Mouse (Mus musculus) MEL (cell line): Measurements from ENCODE around the gene Cdt1. TPM values are rescaled to one million over a fixed set of nuclear protein-coding genes. Genes with fewer than 3 reads are reported as not detected.

Source experiments
- DNase-seq: peaks from one replicate; pipeline ENCODE4 v3.0.0; 2011; ENCODE audit warnings: low read depth, low spot score
- H3K27ac ChIP-seq: 2 replicates; pipeline ENCODE4 v1.5.1; 2012; ENCODE audit warnings: low read depth, mild to moderate bottlenecking, control low read depth, low read length, moderate library complexity; ENCODE audit not compliant: control insufficient read depth
- H3K27me3 ChIP-seq, 2 experiments: fragments of 150-350 bp in 1 of 2; sonication (generic) in 1 of 2; 2 replicates each; pipeline ENCODE4 v1.6.1; 2012; ENCODE audit warnings: low read length in 2 of 2, mild to moderate bottlenecking in 2 of 2, improper control_type of control experiment in 1 of 2, moderate library complexity in 1 of 2; ENCODE audit not compliant: insufficient read depth in 2 of 2, control insufficient read depth in 1 of 2
- H3K36me3 ChIP-seq, 2 experiments: 2 replicates each; pipeline ENCODE4 v1.6.1; 2012 to 2014; ENCODE audit warnings: low read length in 2 of 2, improper control_type of control experiment in 1 of 2, inconsistent platforms in 1 of 2, mild to moderate bottlenecking in 1 of 2; ENCODE audit not compliant: insufficient read depth in 2 of 2, control insufficient read depth in 1 of 2
- H3K4me1 ChIP-seq, 2 experiments: fragments of 150-350 bp in 1 of 2; sonication (generic) in 1 of 2; 2 replicates each; pipeline ENCODE4 v1.6.1; 2012; ENCODE audit warnings: low read length in 2 of 2, improper control_type of control experiment in 1 of 2, mild to moderate bottlenecking in 1 of 2; ENCODE audit not compliant: insufficient read depth in 2 of 2, control insufficient read depth in 1 of 2
- H3K4me3 ChIP-seq, 2 experiments: fragments of 150-350 bp in 1 of 2; sonication (generic) in 1 of 2; 2 replicates each; pipeline ENCODE4 v1.5.1; 2012; ENCODE audit warnings: low read depth in 2 of 2, low read length in 2 of 2, mild to moderate bottlenecking in 2 of 2, moderate library complexity in 2 of 2, control low read depth in 1 of 2, improper control_type of control experiment in 1 of 2; ENCODE audit not compliant: control insufficient read depth in 1 of 2, insufficient read depth in 1 of 2
- H3K79me2 ChIP-seq: 2 replicates; pipeline ENCODE4 v1.6.1; 2012; ENCODE audit warnings: mild to moderate bottlenecking, low read length, moderate library complexity; ENCODE audit not compliant: control insufficient read depth, poor library complexity, insufficient read depth
- H3K9ac ChIP-seq: 2 replicates; pipeline ENCODE4 v1.6.1; 2012; ENCODE audit warnings: low read depth, mild to moderate bottlenecking, control low read depth, low read length, moderate library complexity; ENCODE audit not compliant: control insufficient read depth, poor library complexity, severe bottlenecking
- H3K9me3 ChIP-seq: fragments of 150-350 bp; sonication (generic); replicated peaks from 2 replicates; pipeline ENCODE4 v1.6.1; 2012; ENCODE audit warnings: mild to moderate bottlenecking, low read length, improper control_type of control experiment, moderate library complexity; ENCODE audit not compliant: insufficient read depth
- CHD1 ChIP-seq: IDR thresholded peaks from 2 replicates; pipeline ENCODE4 v1.6.1; 2012; ENCODE audit warnings: low read depth, mild to moderate bottlenecking, inconsistent platforms, low read length, improper control_type of control experiment
- CTCF ChIP-seq, 3 experiments: IDR thresholded peaks in 2 of 3; conservative IDR thresholded peaks in 1 of 3; 2 replicates each; pipeline ENCODE4 v1.5.1; 2011 to 2012; ENCODE audit warnings: low read length in 3 of 3, low read depth in 2 of 3, mild to moderate bottlenecking in 2 of 3, improper control_type of control experiment in 1 of 3, inconsistent platforms in 1 of 3, mixed read lengths in 1 of 3, moderate library complexity in 1 of 3; ENCODE audit not compliant: control insufficient read depth in 1 of 3, insufficient read depth in 1 of 3, poor library complexity in 1 of 3, severe bottlenecking in 1 of 3
- ELF1 ChIP-seq: IDR thresholded peaks from 2 replicates; pipeline ENCODE4 v1.6.1; 2014; ENCODE audit warnings: low read depth, mild to moderate bottlenecking, inconsistent platforms, low read length, improper control_type of control experiment, moderate library complexity
- EP300 ChIP-seq, 2 experiments: IDR thresholded peaks; 2 replicates each; pipeline ENCODE4 v1.6.1; 2011; ENCODE audit warnings: improper control_type of control experiment in 2 of 2, low read length in 2 of 2, low read depth in 1 of 2, mild to moderate bottlenecking in 1 of 2
- ETS1 ChIP-seq: IDR thresholded peaks from 2 replicates; pipeline ENCODE4 v1.6.1; 2012; ENCODE audit warnings: low read depth, mild to moderate bottlenecking, inconsistent platforms, low read length, improper control_type of control experiment, moderate library complexity
- GABPA ChIP-seq: IDR thresholded peaks from 2 replicates; pipeline ENCODE4 v1.6.1; 2012; ENCODE audit warnings: low read depth, mild to moderate bottlenecking, inconsistent platforms, low read length, improper control_type of control experiment, moderate library complexity
- GATA1 ChIP-seq: IDR thresholded peaks from 2 replicates; pipeline ENCODE4 v1.6.1; 2011; ENCODE audit warnings: low read depth, low read length, improper control_type of control experiment
- HCFC1 ChIP-seq: IDR thresholded peaks from 2 replicates; pipeline ENCODE4 v1.6.1; 2012; ENCODE audit warnings: low read depth, mild to moderate bottlenecking, inconsistent platforms, low read length, improper control_type of control experiment, moderate library complexity
- KAT2A ChIP-seq: conservative IDR thresholded peaks from 2 replicates; pipeline ENCODE4 v1.6.1; 2012; ENCODE audit warnings: low read depth, low read length, improper control_type of control experiment, inconsistent platforms
- MAFK ChIP-seq: IDR thresholded peaks from 2 replicates; pipeline ENCODE4 v1.6.1; 2011; ENCODE audit warnings: low read depth, mild to moderate bottlenecking, low read length, improper control_type of control experiment, borderline replicate concordance
- MAX ChIP-seq: IDR thresholded peaks from 2 replicates; pipeline ENCODE4 v1.6.1; 2011; ENCODE audit warnings: low read length, improper control_type of control experiment
- MAZ ChIP-seq: IDR thresholded peaks from 2 replicates; pipeline ENCODE4 v1.6.1; 2012; ENCODE audit warnings: low read depth, mild to moderate bottlenecking, inconsistent platforms, low read length, improper control_type of control experiment
- MXI1 ChIP-seq: IDR thresholded peaks from 2 replicates; pipeline ENCODE4 v1.6.1; 2011; ENCODE audit warnings: mild to moderate bottlenecking, low read depth, low read length, improper control_type of control experiment
- POLR2AphosphoS2 ChIP-seq: IDR thresholded peaks from 2 replicates; pipeline ENCODE4 v1.6.1; 2011; ENCODE audit warnings: low read length, improper control_type of control experiment
- POLR2AphosphoS5 ChIP-seq: IDR thresholded peaks from 2 replicates; pipeline ENCODE4 v1.6.1; 2012; ENCODE audit warnings: low read depth, borderline replicate concordance, mild to moderate bottlenecking, inconsistent platforms, low read length, moderate library complexity, mixed read lengths
- SIN3A ChIP-seq: IDR thresholded peaks from 2 replicates; pipeline ENCODE4 v1.6.1; 2012; ENCODE audit warnings: low read length, improper control_type of control experiment, inconsistent platforms
- TBP ChIP-seq: IDR thresholded peaks from 2 replicates; pipeline ENCODE4 v1.8.0; 2011; ENCODE audit warnings: low read depth, low read length, improper control_type of control experiment
- TCF12 ChIP-seq: IDR thresholded peaks from 2 replicates; pipeline ENCODE4 v1.6.1; 2014; ENCODE audit warnings: low read depth, mild to moderate bottlenecking, inconsistent platforms, low read length, improper control_type of control experiment, moderate library complexity
- USF2 ChIP-seq, 2 experiments: IDR thresholded peaks; 2 replicates each; pipeline ENCODE4 v1.6.1; 2011 to 2012; ENCODE audit warnings: improper control_type of control experiment in 2 of 2, low read length in 2 of 2, borderline replicate concordance in 1 of 2, inconsistent platforms in 1 of 2, low read depth in 1 of 2, mild to moderate bottlenecking in 1 of 2; ENCODE audit not compliant: insufficient read depth in 1 of 2
- ZMIZ1 ChIP-seq: IDR thresholded peaks from 2 replicates; pipeline ENCODE4 v1.6.1; 2012; ENCODE audit warnings: low read depth, mild to moderate bottlenecking, inconsistent platforms, low read length, improper control_type of control experiment, moderate library complexity
- ZNF384 ChIP-seq: IDR thresholded peaks from 2 replicates; pipeline ENCODE4 v1.6.1; 2012; ENCODE audit warnings: low read depth, mild to moderate bottlenecking, inconsistent platforms, low read length, improper control_type of control experiment
- polyA plus RNA-seq, 2 experiments: library from polyadenylated mRNA; stranded (reverse) in 1 of 2; unstranded in 1 of 2; fragments of >175 nt in 1 of 2; fragments of >200 nt in 1 of 2; gene quantifications; 2 replicates each; pipeline versions ENCODE4 v1.2.1 to v1.2.4; 2012; ENCODE audit warnings: low replicate concordance in 2 of 2, low read depth in 1 of 2; ENCODE audit not compliant: insufficient read length in 2 of 2, insufficient read depth in 1 of 2, missing spikeins in 1 of 2
- total RNA-seq: library from RNA; depleted of rRNA; stranded (reverse); fragments of 300-350 nt; gene quantifications from 2 replicates; pipeline ENCODE4 v1.2.3, GENCODE M21; 2012

Cdt1 gene
- total and polyA plus RNA-seq, 3 experiments: 74.6 to 84.5 TPM; not detected in 1

DNA sequence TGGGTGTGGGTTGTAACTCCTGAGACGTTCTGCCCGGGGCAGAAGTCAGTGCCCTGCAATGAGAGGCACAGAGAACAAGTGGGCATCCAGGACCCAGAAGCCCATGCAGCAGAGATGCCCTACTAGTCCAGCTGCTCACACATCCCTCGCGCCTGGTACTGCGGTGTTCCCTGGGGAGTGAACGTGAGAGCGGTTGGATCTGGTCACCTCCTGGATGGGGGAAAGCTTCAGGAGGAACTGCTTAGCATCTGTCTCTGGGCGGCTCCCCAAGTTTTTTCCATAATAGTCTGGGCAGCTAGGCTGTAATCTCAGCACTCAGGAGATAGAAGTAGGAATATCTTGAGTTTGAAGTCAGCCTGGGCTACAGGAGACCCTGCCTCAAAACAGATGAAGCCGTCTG, 17.2 kb downstream of the Cdt1 start:
- no peaks in the 10 kb centered on the region for H3K9me3 ChIP-seq
- no peak for DNase-seq
- H3K9ac ChIP-seq: no peak overlapping the region
- no peaks in the 10 kb centered on the region for H3K79me2 ChIP-seq
- no peaks in the 10 kb centered on the region for H3K27me3 ChIP-seq
- no peaks in the 10 kb centered on the region for H3K36me3 ChIP-seq
- H3K4me1 ChIP-seq: no peaks in the 10 kb centered on the region
- TF ChIP-seq SIN3A: no peak
- TF ChIP-seq ETS1: no peak
- TF ChIP-seq CTCF (IDR thresholded peaks at IDR 0.05 in 2 of 3, conservative IDR thresholded peaks at IDR 0.05 in 1 of 3; ENCODE audit: control insufficient read depth in 1 of 3, insufficient read depth in 1 of 3, low read depth in 2 of 3, low read length in 3 of 3, poor library complexity in 1 of 3, severe bottlenecking in 1 of 3): no peak
- TF ChIP-seq POLR2AphosphoS2: no peak
- no peak for TF ChIP-seq HCFC1
- H3K4me3 ChIP-seq: no peak overlapping the region
- H3K27ac ChIP-seq: no peak overlapping the region

DNA sequence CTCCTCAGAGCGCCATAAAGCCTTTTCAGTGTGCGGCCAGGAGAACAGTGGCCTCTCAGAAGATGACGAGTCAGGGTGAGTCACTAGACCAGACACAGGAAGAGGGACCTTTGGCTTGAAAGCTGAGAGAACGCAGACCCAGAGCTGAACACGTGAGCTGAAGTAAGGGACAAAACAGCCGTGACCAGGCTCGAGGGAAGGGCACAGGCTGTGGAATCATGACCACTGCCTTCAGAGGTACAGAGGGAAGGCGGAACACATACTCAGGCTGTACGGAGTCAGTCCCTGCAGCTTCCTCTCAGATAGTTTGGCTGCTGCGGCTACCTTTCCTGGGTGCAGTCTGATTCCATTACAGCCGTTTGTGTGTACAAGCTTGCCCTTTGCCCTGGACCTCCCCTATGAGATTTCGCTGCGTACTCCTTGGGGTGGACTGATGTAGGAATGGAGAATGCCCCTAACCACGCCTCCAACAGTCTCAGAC, 17.6 kb downstream of the Cdt1 start:
- H3K36me3 ChIP-seq: no peaks in the 10 kb centered on the region
- H3K4me3 ChIP-seq: no peak overlapping the region
- H3K27ac ChIP-seq: no peak overlapping the region
- no peaks in the 10 kb centered on the region for H3K27me3 ChIP-seq
- H3K9me3 ChIP-seq: no peaks in the 10 kb centered on the region
- H3K79me2 ChIP-seq: no peaks in the 10 kb centered on the region
- TF ChIP-seq MAX: no peak
- no peak for TF ChIP-seq GABPA
- TF ChIP-seq GATA1: no peak
- TF ChIP-seq CHD1: no peak
- no peak for TF ChIP-seq EP300 (IDR thresholded peaks at IDR 0.05; ENCODE audit: low read depth in 1 of 2, low read length in 2 of 2)
- TF ChIP-seq POLR2AphosphoS5: no peak
- TF ChIP-seq ZMIZ1: no peak
- TF ChIP-seq ETS1: no peak
- no peak for TF ChIP-seq MXI1
- TF ChIP-seq SIN3A: no peak
- no peak for TF ChIP-seq ZNF384
- TF ChIP-seq USF2 (IDR thresholded peaks at IDR 0.05; ENCODE audit: borderline replicate concordance in 1 of 2, insufficient read depth in 1 of 2, low read depth in 1 of 2, low read length in 2 of 2): no peak
- no peak for TF ChIP-seq HCFC1
- no peak for TF ChIP-seq CTCF (IDR thresholded peaks at IDR 0.05 in 2 of 3, conservative IDR thresholded peaks at IDR 0.05 in 1 of 3; ENCODE audit: control insufficient read depth in 1 of 3, insufficient read depth in 1 of 3, low read depth in 2 of 3, low read length in 3 of 3, poor library complexity in 1 of 3, severe bottlenecking in 1 of 3)
- TF ChIP-seq TBP: no peak
- no peak for TF ChIP-seq MAZ
- no peak for TF ChIP-seq TCF12
- TF ChIP-seq MAFK: no peak
- TF ChIP-seq ELF1: no peak
- no peak for TF ChIP-seq KAT2A
- no peak for DNase-seq
- H3K9ac ChIP-seq: no peak overlapping the region
- H3K4me1 ChIP-seq: no peaks in the 10 kb centered on the region
